ENCODE assay signal across 18 mouse cellular contexts in the genomic region with DNA sequence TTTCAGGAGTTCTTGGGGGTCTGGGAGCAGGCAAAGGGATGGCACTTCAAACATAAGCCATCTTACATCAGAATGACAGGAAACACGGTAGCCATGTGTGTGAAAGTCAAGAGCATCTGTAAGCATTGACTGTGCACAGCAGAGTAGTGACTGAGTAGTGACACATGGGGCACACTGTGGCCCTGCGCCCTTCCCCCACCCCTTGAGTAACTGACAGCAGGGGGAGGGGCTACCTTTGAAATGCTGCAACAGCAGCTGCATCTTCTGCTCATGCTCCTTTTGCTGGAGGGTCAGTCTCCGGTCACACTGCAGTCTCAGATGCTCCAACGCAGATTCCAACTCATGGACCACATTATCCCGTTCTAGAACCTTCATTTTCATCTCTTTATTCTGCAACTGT. TPM values are rescaled to one million over a fixed set of nuclear protein-coding genes. Genes with fewer than 3 reads are reported as not detected.
DNase-seq lines count a peak whose midpoint lies in the region; ATAC-seq and TF ChIP-seq lines count a peak whose summit lies in the region.
"Had no signal": no experiment of that assay in that cellular context is flagged by ENCODE, and none has a peak within 500 bp of the region (broad histone marks: within the 10 kb centered on the region; RNA-seq: fewer than 3 reads in every experiment).

No protein-coding gene starts in this region.

- no peaks in the 10 kb centered on the region for H3K36me3 ChIP-seq in hindbrain, embryonic 12.5 days
- H3K36me3 ChIP-seq in hindbrain, postnatal 0 days (ENCODE audit: insufficient read depth, low read length): no peaks in the 10 kb centered on the region
- no peaks in the 10 kb centered on the region for H3K36me3 ChIP-seq in embryonic facial prominence, embryonic 11.5 days (replicated peaks; ENCODE audit: control insufficient read depth, insufficient read depth, low read depth, low read length)
- H3K36me3 ChIP-seq: embryonic facial prominence, embryonic 12.5 days; heart, embryonic 15.5 days; liver, embryonic 12.5 days had no signal

- H3K9ac ChIP-seq in hindbrain, embryonic 12.5 days: no peak overlapping the region
- H3K9ac ChIP-seq in hindbrain, postnatal 0 days (replicated peaks; ENCODE audit: low read length): no peak overlapping the region
- no peak overlapping the region for H3K9ac ChIP-seq in embryonic facial prominence, embryonic 11.5 days (replicated peaks; ENCODE audit: low read length)
- H3K9ac ChIP-seq: embryonic facial prominence, embryonic 12.5 days; heart, embryonic 15.5 days; liver, embryonic 12.5 days had no signal

- intact Hi-C loops in heart, postnatal 14 days (cut with DNase I): no loop called here

- H3K9me3 ChIP-seq in hindbrain, embryonic 12.5 days (replicated peaks): no peaks in the 10 kb centered on the region
- no peaks in the 10 kb centered on the region for H3K9me3 ChIP-seq in hindbrain, postnatal 0 days (ENCODE audit: low read length)
- H3K9me3 ChIP-seq in embryonic facial prominence, embryonic 11.5 days (replicated peaks; ENCODE audit: control insufficient read depth, low read length): no peaks in the 10 kb centered on the region
- H3K9me3 ChIP-seq: embryonic facial prominence, embryonic 12.5 days; heart, embryonic 15.5 days; liver, embryonic 12.5 days had no signal

- no peak for DNase-seq in hindbrain, postnatal 0 days (ENCODE audit: low spot score)
- DNase-seq in thymus, postnatal 14 days: peak; percentile 24
- no peak for DNase-seq in thymus, postnatal 36 days
- DNase-seq in embryonic facial prominence, embryonic 11.5 days (ENCODE audit: low spot score): peak; percentile 46
- no peak for DNase-seq in heart, postnatal 14 days
- DNase-seq in cerebellum, postnatal 4 days (ENCODE audit: low spot score in 2 of 2): no peak
- DNase-seq: cerebellum, adult 8-10 months; gastrocnemius, adult 2 months; heart, adult 11 months; kidney, adult 2 months; thymus, adult 2 months had no signal

- WGBS in hindbrain, embryonic 12.5 days: 6% methylated on average over 5 of the region's 5 CpGs
- 21% methylated on average over 5 of the region's 5 CpGs for WGBS in hindbrain, postnatal 0 days
- 13% methylated on average over 5 of the region's 5 CpGs for WGBS in embryonic facial prominence, embryonic 11.5 days

- H3K27ac ChIP-seq in hindbrain, embryonic 12.5 days: no peak overlapping the region
- H3K27ac ChIP-seq in hindbrain, postnatal 0 days: no peak overlapping the region
- H3K27ac ChIP-seq in embryonic facial prominence, embryonic 11.5 days (replicated peaks; ENCODE audit: low read depth, low read length): no peak overlapping the region
- H3K27ac ChIP-seq: embryonic facial prominence, embryonic 12.5 days; gastrocnemius, adult 2 months; heart, embryonic 15.5 days; liver, embryonic 12.5 days had no signal

- no peak overlapping the region for H3K4me3 ChIP-seq in hindbrain, embryonic 12.5 days
- H3K4me3 ChIP-seq in hindbrain, postnatal 0 days (ENCODE audit: low read length): no peak overlapping the region
- no peak overlapping the region for H3K4me3 ChIP-seq in embryonic facial prominence, embryonic 11.5 days (ENCODE audit: low read depth, low read length)
- H3K4me3 ChIP-seq: embryonic facial prominence, embryonic 12.5 days; gastrocnemius, adult 2 months; heart, embryonic 15.5 days; liver, embryonic 12.5 days; megakaryocyte, embryonic 14.5 days had no signal

- H3K27me3 ChIP-seq in hindbrain, embryonic 12.5 days: no peaks in the 10 kb centered on the region
- no peaks in the 10 kb centered on the region for H3K27me3 ChIP-seq in hindbrain, postnatal 0 days (ENCODE audit: insufficient read depth, low read length)
- no peaks in the 10 kb centered on the region for H3K27me3 ChIP-seq in embryonic facial prominence, embryonic 11.5 days (ENCODE audit: control insufficient read depth, insufficient read depth, low read length)
- H3K27me3 ChIP-seq: embryonic facial prominence, embryonic 12.5 days; liver, embryonic 12.5 days had no signal

- H3K4me1 ChIP-seq in hindbrain, embryonic 12.5 days: peaks cover 6% of the 10 kb centered on the region
- H3K4me1 ChIP-seq in hindbrain, postnatal 0 days (ENCODE audit: insufficient read depth, low read length): no peaks in the 10 kb centered on the region
- no peaks in the 10 kb centered on the region for H3K4me1 ChIP-seq in embryonic facial prominence, embryonic 11.5 days (ENCODE audit: control insufficient read depth, insufficient read depth, low read length)
- H3K4me1 ChIP-seq: heart, embryonic 15.5 days had no signal

- no peak for TF ChIP-seq CTCF in hindbrain, postnatal 0 days (IDR thresholded peaks at IDR 0.05; ENCODE audit: low read depth)

- peak; percentile 54; the same call in 1 of the 2 replicates for ATAC-seq in hindbrain, embryonic 12.5 days (ENCODE audit: low FRiP score)
- no peak for ATAC-seq in hindbrain, postnatal 0 days
- 0 out of 2 replicates have a peak, but pooled peaks have one; percentile 29 for ATAC-seq in embryonic facial prominence, embryonic 11.5 days (replicated peaks; ENCODE audit: insufficient number of reproducible peaks, low FRiP score, low TSS enrichment, low read depth)
- ATAC-seq: hindbrain, embryonic 16.5 days; liver, embryonic 12.5 days; lung, postnatal 0 days had no signal

- H3K4me2 ChIP-seq in hindbrain, embryonic 12.5 days (replicated peaks): no peak overlapping the region
- no peak overlapping the region for H3K4me2 ChIP-seq in hindbrain, postnatal 0 days (ENCODE audit: low read depth, low read length)
- H3K4me2 ChIP-seq in embryonic facial prominence, embryonic 11.5 days (ENCODE audit: low read depth, low read length): no peak overlapping the region
- H3K4me2 ChIP-seq: embryonic facial prominence, embryonic 12.5 days; heart, embryonic 15.5 days; liver, embryonic 12.5 days had no signal

RNA-seq across cellular contexts. Expression of a gene that starts 17.3 kb away (rescaled TPM):
- polyA plus RNA-seq in hindbrain, embryonic 12.5 days (2016; fragmentation: Nextera tagmentation; extraction: Ambion mirVana): 42.7 and 44.0 TPM in 2 replicates
- 10.0 and 18.6 TPM in 2 replicates for total RNA-seq in hindbrain, postnatal 0 days (2014; rRNA removed)
- polyA plus RNA-seq in hindbrain, postnatal 0 days (2015; fragmentation: Nextera tagmentation; extraction: Ambion mirVana): 39.5 and 41.1 TPM in 2 replicates
- 22.0 and 31.2 TPM in 2 replicates for polyA plus RNA-seq in embryonic facial prominence, embryonic 11.5 days (2014; fragmentation: Nextera tagmentation; extraction: Ambion mirVana)
- 10 to 100 TPM; 19.7 to 20.8 TPM for total RNA-seq in heart, postnatal 14 days (2021)

Comparison
In these comparisons a context has a peak if more than half of its experiments do, and no peak if none do; other contexts are left out.
1. DNase-seq: peak in thymus, postnatal 14 days (single experiment) and embryonic facial prominence, embryonic 11.5 days (single experiment); none in hindbrain, postnatal 0 days (single experiment), thymus, postnatal 36 days (0 of 2), heart, postnatal 14 days (0 of 2) and cerebellum, postnatal 4 days (0 of 2).